Mouse (Mus musculus) neural tube, embryonic 11.5 days (tissue): ENCODE data around the gene Alx3. TPM values are rescaled to one million over a fixed set of nuclear protein-coding genes. Genes with fewer than 3 reads are reported as not detected.

Source experiments
- ATAC-seq: fragments of 200-750 bp; cut with Nextera tagmentation; 2 replicates; pipeline ENCODE4 v1.8.0; 2017; ENCODE audit warnings: moderate number of reproducible peaks, mild to moderate bottlenecking, moderate TSS enrichment, moderate library complexity; ENCODE audit not compliant: insufficient read depth, low FRiP score, low TSS enrichment
- DNase-seq: peaks from one replicate; pipeline ENCODE4 v3.0.0-alpha.2; 2015; ENCODE audit warnings: low spot score
- H3K27ac ChIP-seq: fragments of 300-500 bp; sonication (generic); 2 replicates; pipeline ENCODE4 v1.5.1; 2014; ENCODE audit warnings: low read depth, mild to moderate bottlenecking, low read length
- H3K27me3 ChIP-seq: fragments of 300-500 bp; sonication (generic); 2 replicates; pipeline ENCODE4 v1.6.1; 2014; ENCODE audit warnings: mild to moderate bottlenecking, low read length, mixed read lengths; ENCODE audit not compliant: control insufficient read depth, insufficient read depth
- H3K36me3 ChIP-seq: fragments of 300-500 bp; sonication (generic); 2 replicates; pipeline ENCODE4 v1.6.1; 2014; ENCODE audit warnings: mild to moderate bottlenecking, low read length, moderate library complexity, mixed read lengths; ENCODE audit not compliant: control insufficient read depth, insufficient read depth
- H3K4me1 ChIP-seq: fragments of 300-500 bp; sonication (generic); 2 replicates; pipeline ENCODE4 v1.6.1; 2014; ENCODE audit warnings: low read length, mixed read lengths; ENCODE audit not compliant: control insufficient read depth, insufficient read depth
- H3K4me2 ChIP-seq: fragments of 300-500 bp; sonication (generic); 2 replicates; pipeline ENCODE4 v1.6.1; 2014; ENCODE audit warnings: low read depth, mild to moderate bottlenecking, moderate library complexity
- H3K4me3 ChIP-seq: fragments of 300-500 bp; sonication (generic); 2 replicates; pipeline ENCODE4 v1.5.1; 2014; ENCODE audit warnings: low read depth, low read length
- H3K9ac ChIP-seq: fragments of 300-500 bp; sonication (generic); 2 replicates; pipeline ENCODE4 v1.6.1; 2014; ENCODE audit warnings: mild to moderate bottlenecking, low read length
- H3K9me3 ChIP-seq: fragments of 300-500 bp; sonication (generic); 2 replicates; pipeline ENCODE4 v1.6.1; 2016; ENCODE audit warnings: low read length; ENCODE audit not compliant: control insufficient read depth
- WGBS: fragments of 180-500 bp; shearing (Covaris S2); extraction: QIAGEN DNeasy Blood & Tissue Kit; methylation state at CpG from one replicate; pipeline ENCODE4 v1.1.7; 2014; 5-methylcytosine and 5-hydroxymethylcytosine counted together
- polyA plus RNA-seq: library from polyadenylated mRNA; unstranded; fragments of >200 nt; fragmentation: Nextera tagmentation; extraction: Ambion mirVana; gene quantifications from 2 replicates; pipeline ENCODE4 v1.2.1, GENCODE M21; 2014

The Alx3 gene
- polyA plus RNA-seq, 1 experiment from 2014 or later = 0.88 TPM

DNA sequence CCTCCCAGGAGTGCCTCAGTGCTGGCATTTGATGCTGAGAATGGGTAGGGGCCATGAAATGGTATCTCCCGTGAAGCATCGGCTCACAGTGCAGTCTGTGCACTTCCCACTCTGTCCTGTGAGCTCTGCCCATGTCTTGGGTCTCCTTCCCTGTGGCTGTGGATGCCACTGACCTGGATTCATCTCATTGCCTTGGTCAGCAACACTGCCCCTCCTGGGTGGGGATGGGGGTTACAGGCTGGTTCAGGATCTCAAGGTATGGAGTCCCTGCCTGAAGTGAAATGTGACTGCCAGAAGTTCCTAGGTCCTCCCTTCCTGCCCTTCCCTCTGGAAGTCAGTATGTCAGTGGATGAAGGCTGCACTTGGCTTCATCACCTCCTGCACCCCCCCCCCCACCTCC, 32.7 kb upstream of the Alx3 start:
- ATAC-seq = no peak

DNA sequence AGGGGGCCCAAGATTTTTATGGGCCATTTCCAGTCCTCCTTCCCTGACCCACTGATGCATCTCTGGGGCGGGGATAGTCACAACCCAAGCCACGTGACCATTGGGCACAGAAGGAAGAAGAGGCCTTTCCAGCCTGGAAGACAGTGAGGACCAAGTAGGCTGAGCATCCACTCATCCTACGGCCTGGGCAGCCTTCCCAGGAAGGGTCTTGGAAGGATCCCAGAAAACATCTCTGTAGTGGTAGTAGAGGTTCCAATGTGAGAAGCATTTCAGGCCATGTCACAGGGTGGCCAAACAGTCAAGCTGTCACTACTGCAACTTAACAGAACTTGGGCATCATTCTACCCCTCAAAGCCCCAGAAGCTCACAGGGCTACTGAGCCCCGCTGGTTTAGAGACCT, 32.2 kb upstream of the Alx3 start:
- H3K9me3 ChIP-seq = no peaks in the 10 kb centered on the region
- no peaks in the 10 kb centered on the region for H3K27me3 ChIP-seq
- WGBS = 56% methylated on average over 4 of the region's 4 CpGs
- H3K4me1 ChIP-seq = no peaks in the 10 kb centered on the region
- DNase-seq (no peak), ATAC-seq (no peak)
- no peak overlapping the region for H3K4me2 ChIP-seq
- H3K4me3 ChIP-seq = no peak overlapping the region
- H3K27ac ChIP-seq = no peak overlapping the region
- no peak overlapping the region for H3K9ac ChIP-seq
- no peaks in the 10 kb centered on the region for H3K36me3 ChIP-seq

More for the DNA sequence above, 32.7 kb upstream of the Alx3 start:
- H3K27me3 ChIP-seq = no peaks in the 10 kb centered on the region
- DNase-seq = no peak
- no peaks in the 10 kb centered on the region for H3K4me1 ChIP-seq
- H3K27ac ChIP-seq = no peak overlapping the region
- H3K36me3 ChIP-seq = no peaks in the 10 kb centered on the region
- H3K4me2 ChIP-seq = no peak overlapping the region
- 67% methylated on average over 2 of the region's 2 CpGs for WGBS
- no peak overlapping the region for H3K9ac ChIP-seq
- H3K4me3 ChIP-seq = no peak overlapping the region
- no peaks in the 10 kb centered on the region for H3K9me3 ChIP-seq

DNA sequence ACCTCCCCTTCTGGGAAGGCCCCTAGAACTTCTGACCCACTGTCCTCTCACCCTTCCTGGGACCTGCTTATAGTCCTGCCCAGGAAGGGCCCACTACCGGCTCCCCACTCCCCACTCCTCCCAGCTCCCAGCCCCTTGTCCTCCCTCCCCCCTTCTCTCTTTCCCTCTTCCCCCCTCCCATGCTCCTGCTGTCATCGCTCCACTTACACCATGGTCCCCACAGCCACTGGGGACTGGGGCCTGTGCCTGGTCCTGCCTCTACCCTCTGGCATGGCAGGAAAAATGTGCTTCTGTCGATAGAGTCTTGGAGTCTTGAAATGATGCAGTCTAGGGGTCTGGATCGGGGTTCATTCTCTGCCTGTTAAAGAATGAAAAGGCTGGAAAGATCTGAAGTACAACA, 31.0 kb upstream of the Alx3 start:
- Histone ChIP-seq H3K4me3 (no peak overlapping the region), H3K4me2 (no peak overlapping the region), H3K9me3 (no peaks in the 10 kb centered on the region), H3K4me1 (no peaks in the 10 kb centered on the region), H3K36me3 (no peaks in the 10 kb centered on the region), H3K9ac (no peak overlapping the region), H3K27ac (no peak overlapping the region), H3K27me3 (no peaks in the 10 kb centered on the region)
- no peak for DNase-seq
- WGBS = 50% methylated on average over 4 of the region's 4 CpGs
- ATAC-seq = no peak

DNA sequence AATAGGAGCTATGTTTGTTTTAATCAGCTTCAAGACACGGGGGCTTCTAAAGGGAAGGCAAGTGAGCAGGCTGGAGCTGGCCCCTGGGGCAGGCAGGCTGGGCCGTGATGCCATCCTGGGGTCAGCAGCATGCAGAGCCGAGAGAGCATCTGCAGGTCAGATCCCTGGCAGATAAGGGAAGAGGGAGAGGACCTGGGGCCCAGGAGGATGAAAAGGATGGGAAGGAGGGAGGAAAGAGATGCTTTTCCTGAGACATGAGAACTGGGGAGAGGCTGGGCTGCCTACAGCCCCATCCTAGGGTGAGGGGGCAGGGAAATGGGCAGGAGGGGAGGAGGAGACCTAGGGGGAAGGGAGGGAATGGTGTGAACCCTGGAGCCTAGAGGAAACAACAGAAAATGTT, 29.5 kb upstream of the Alx3 start:
- DNase-seq = no peak
- no peak overlapping the region for H3K9ac ChIP-seq
- 38% methylated on average over 3 of the region's 3 CpGs for WGBS
- H3K36me3 ChIP-seq = no peaks in the 10 kb centered on the region
- ATAC-seq = no peak
- no peak overlapping the region for H3K4me2 ChIP-seq
- H3K4me1 ChIP-seq = no peaks in the 10 kb centered on the region
- H3K4me3 ChIP-seq = no peak overlapping the region
- no peaks in the 10 kb centered on the region for H3K9me3 ChIP-seq
- no peak overlapping the region for H3K27ac ChIP-seq
- no peaks in the 10 kb centered on the region for H3K27me3 ChIP-seq

DNA sequence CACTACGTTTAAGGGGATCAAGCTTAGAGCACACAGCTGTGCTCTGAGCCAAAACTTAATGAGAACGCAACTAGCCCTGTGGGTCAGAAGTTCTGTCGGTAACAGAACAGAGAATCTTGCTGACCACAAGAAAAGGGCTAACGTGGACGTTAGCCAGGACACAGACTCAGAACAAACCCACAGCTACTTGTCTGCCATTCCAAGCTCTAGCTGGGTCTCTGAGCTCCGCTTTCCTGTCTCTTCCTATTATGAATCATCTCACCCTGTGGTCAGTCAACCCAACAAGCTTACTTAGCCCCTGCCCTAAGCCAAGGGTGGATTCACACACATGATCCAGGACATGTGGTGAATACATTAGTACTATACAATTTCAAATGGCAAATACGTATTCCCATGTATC, 27.1 kb upstream of the Alx3 start:
- Histone ChIP-seq H3K36me3 (no peaks in the 10 kb centered on the region), H3K4me1 (no peaks in the 10 kb centered on the region), H3K27ac (no peak overlapping the region), H3K9ac (no peak overlapping the region), H3K9me3 (no peaks in the 10 kb centered on the region), H3K4me3 (no peak overlapping the region), H3K4me2 (no peak overlapping the region), H3K27me3 (no peaks in the 10 kb centered on the region)
- WGBS = 86% methylated on average over 7 of the region's 7 CpGs
- ATAC-seq = no peak
- DNase-seq = no peak

DNA sequence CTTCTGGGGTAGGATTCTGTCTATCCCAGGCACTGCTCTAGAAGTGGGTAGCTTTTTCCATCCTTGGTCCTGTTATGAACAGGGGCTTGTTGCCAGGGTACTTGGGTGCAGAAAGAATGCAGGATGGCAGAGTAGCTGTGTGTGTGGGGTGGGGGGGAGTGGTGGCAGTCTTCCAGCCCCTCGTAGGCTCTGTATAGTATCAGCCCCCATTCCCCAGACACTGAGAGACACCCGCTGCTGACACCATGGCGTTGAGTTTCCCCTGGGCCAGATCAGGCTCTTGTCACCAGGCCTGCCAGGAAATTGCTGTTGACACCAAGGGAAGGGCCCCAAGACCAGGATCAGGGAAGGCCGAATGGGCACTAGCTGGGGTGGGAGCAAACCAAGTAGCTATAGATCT, 26.1 kb upstream of the Alx3 start:
- no peak for ATAC-seq
- H3K36me3 ChIP-seq = no peaks in the 10 kb centered on the region
- no peak overlapping the region for H3K9ac ChIP-seq
- H3K4me3 ChIP-seq = no peak overlapping the region
- WGBS = 80% methylated on average over 4 of the region's 4 CpGs
- no peak overlapping the region for H3K27ac ChIP-seq
- DNase-seq = no peak
- H3K4me2 ChIP-seq = no peak overlapping the region
- H3K4me1 ChIP-seq = no peaks in the 10 kb centered on the region
- H3K9me3 ChIP-seq = no peaks in the 10 kb centered on the region
- no peaks in the 10 kb centered on the region for H3K27me3 ChIP-seq

DNA sequence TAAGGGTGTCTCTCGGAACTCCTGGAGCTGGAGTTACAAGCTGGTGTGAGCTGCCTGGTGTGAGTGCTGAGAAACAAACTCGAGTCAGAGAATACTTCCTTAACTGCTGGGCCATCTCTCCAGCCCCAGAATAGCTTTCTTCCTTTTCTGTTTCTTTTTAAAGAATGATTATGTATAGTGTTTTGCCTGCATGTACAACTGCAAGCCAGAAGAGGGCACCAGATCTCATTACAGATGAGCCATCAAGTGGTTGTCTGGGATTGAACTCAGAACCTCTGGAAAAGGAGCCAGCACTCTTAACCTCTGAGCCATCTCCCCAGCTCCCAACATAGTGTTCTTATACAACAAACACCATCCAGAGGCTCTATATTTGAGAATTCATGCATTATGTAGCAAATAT, 23.6 kb upstream of the Alx3 start:
- DNase-seq = no peak
- Histone ChIP-seq H3K9me3 (no peaks in the 10 kb centered on the region), H3K27me3 (no peaks in the 10 kb centered on the region), H3K9ac (no peak overlapping the region), H3K36me3 (no peaks in the 10 kb centered on the region), H3K4me1 (no peaks in the 10 kb centered on the region), H3K4me3 (no peak overlapping the region), H3K27ac (no peak overlapping the region), H3K4me2 (no peak overlapping the region)
- no peak for ATAC-seq
- 53% methylated on average over 2 of the region's 2 CpGs for WGBS

DNA sequence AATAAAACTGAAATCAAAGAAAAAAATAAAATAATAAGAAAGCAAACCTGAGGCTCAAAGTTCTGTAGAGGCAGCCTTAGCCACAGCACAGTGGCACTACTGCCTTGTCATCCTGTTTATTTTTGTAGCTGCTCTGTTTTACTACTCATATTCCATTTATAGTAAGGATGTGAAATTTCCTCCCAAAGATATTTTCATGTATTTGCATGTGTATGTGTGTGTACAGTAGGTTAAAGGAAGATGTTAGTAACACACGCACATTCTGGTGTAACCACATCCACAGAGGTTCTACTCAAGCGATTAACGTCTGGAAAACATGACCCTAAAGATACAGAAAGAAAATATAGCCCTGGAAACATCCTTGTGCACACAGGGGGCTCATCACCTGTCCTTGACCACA, 18.0 kb upstream of the Alx3 start:
- ATAC-seq (no peak), DNase-seq (no peak)
- Histone ChIP-seq H3K36me3 (no peaks in the 10 kb centered on the region), H3K4me3 (no peak overlapping the region), H3K27ac (no peak overlapping the region), H3K4me1 (no peaks in the 10 kb centered on the region), H3K9me3 (no peaks in the 10 kb centered on the region), H3K27me3 (peaks cover 23% of the 10 kb centered on the region), H3K9ac (no peak overlapping the region), H3K4me2 (no peak overlapping the region)
- WGBS = 86% methylated on average over 3 of the region's 3 CpGs

DNA sequence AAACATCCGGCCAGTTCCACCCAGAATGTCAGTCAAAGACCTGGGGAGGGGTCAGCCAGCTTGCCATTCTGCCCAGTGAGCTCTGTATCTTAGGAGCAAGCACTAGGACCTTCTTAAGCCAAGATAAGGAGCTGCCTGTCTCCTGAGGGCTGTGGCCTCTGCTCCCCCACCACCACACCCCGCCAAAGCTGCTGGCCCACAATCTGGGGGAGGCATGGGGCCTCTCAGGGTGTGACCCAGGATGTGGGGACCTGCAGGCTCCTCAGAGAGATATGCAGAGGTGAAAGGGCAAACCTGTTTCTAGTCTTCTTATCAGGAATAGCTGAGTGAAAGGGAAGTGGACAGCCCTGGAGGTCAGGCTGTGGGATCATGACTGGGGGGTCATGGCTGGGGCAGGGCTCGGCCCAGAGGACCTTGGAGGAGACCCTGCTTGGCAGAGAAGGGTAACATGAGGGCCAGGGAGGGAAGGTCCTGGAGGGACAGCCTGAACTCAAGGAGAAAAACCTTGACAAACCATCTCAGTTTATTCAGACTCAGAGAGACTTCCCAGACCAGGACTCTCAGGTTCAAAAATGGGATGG, 16.9 kb upstream of the Alx3 start:
- H3K9ac ChIP-seq = no peak overlapping the region
- no peak for DNase-seq
- 41% methylated on average over 3 of the region's 3 CpGs for WGBS
- 0 out of 2 replicates have a peak, but pooled peaks cover under 1% of the 10 kb centered on the region for H3K4me1 ChIP-seq
- no peak overlapping the region for H3K4me3 ChIP-seq
- ATAC-seq = no peak
- H3K9me3 ChIP-seq = no peaks in the 10 kb centered on the region
- no peak overlapping the region for H3K4me2 ChIP-seq
- H3K27ac ChIP-seq = no peak overlapping the region
- no peaks in the 10 kb centered on the region for H3K36me3 ChIP-seq
- H3K27me3 ChIP-seq = peaks cover 34% of the 10 kb centered on the region
